Mouse (Mus musculus) lung, postnatal 36 days (tissue): ENCODE results near the gene Idh1.
"Not testable (repeated sequence)": the region's sequence is repeated elsewhere in the genome, so short reads cannot be mapped to it uniquely, and the experiment has no call there.

ENCODE experiments used
- DNase-seq: peaks from one replicate; pipeline ENCODE4 v3.0.0; 2022; ENCODE audit warnings: mixed read lengths

Gene Idh1

GRCm38 (mm10) chr1:65186287-65187073 lies at the start of gene Idh1, which contains the start of gene Pikfyve:
Gene Idh1 (minus strand): TSS chr1:65186500.
Gene Pikfyve (plus strand): TSS chr1:65186683.
- peak; percentile 98 for DNase-seq

- peak; percentile 21 for DNase-seq
Observed at GRCm38 (mm10) chr1:65230566-65230965, 44.3 kb upstream of the Idh1 start.

GRCm38 (mm10) chr1:65229768-65230167 lies 43.5 kb upstream of the Idh1 start:
- DNase-seq = not testable (repeated sequence)

GRCm38 (mm10) chr1:65227681-65228080 lies 41.4 kb upstream of the Idh1 start:
- DNase-seq = no peak

GRCm38 (mm10) chr1:65223654-65224053 lies 37.4 kb upstream of the Idh1 start:
- no peak for DNase-seq

GRCm38 (mm10) chr1:65217972-65218371 lies 31.7 kb upstream of the Idh1 start:
- no peak for DNase-seq

GRCm38 (mm10) chr1:65217567-65217966 lies 31.3 kb upstream of the Idh1 start:
- DNase-seq = no peak

- no peak for DNase-seq
Observed at GRCm38 (mm10) chr1:65213214-65213613, 26.9 kb upstream of the Idh1 start.

- DNase-seq = no peak
Observed at GRCm38 (mm10) chr1:65204299-65204698, 18.0 kb upstream of the Idh1 start.

GRCm38 (mm10) chr1:65198861-65199260 lies 12.6 kb upstream of the Idh1 start:
- DNase-seq = no peak

- DNase-seq = no peak
Observed at GRCm38 (mm10) chr1:65198425-65198824, 12.1 kb upstream of the Idh1 start.

GRCm38 (mm10) chr1:65193226-65193625 lies 6.9 kb upstream of the Idh1 start:
- no peak for DNase-seq

GRCm38 (mm10) chr1:65190172-65190571 lies 3.9 kb upstream of the Idh1 start:
- no peak for DNase-seq

- no peak for DNase-seq
Observed at GRCm38 (mm10) chr1:65187074-65187430, 752 bp upstream of the Idh1 start.

- DNase-seq = no peak
Observed at GRCm38 (mm10) chr1:65185524-65186205, 635 bp downstream of the Idh1 start.

- DNase-seq = no peak
Observed at GRCm38 (mm10) chr1:65185011-65185410, 1.3 kb downstream of the Idh1 start.

GRCm38 (mm10) chr1:65183994-65184393 lies 2.3 kb downstream of the Idh1 start:
- DNase-seq = no peak

GRCm38 (mm10) chr1:65181459-65181858 lies 4.8 kb downstream of the Idh1 start:
- DNase-seq = no peak

- peak; percentile 93 for DNase-seq
Observed at GRCm38 (mm10) chr1:65179634-65180249, 6.6 kb downstream of the Idh1 start.

- peak; percentile 99 for DNase-seq
Observed at GRCm38 (mm10) chr1:65178902-65179432, 7.3 kb downstream of the Idh1 start.

- DNase-seq = peak; percentile 98
Observed at GRCm38 (mm10) chr1:65178126-65178901, 8.0 kb downstream of the Idh1 start.

GRCm38 (mm10) chr1:65177452-65177851 lies 8.8 kb downstream of the Idh1 start:
- peak; percentile 62 for DNase-seq

GRCm38 (mm10) chr1:65176912-65177311 lies 9.4 kb downstream of the Idh1 start:
- peak; percentile 68 for DNase-seq
